Mouse (Mus musculus): Measurements from ENCODE around the gene Kcnc3. TPM values are rescaled to one million over a fixed set of nuclear protein-coding genes. Genes with fewer than 3 reads are reported as not detected.

The Kcnc3 gene
- polyA plus RNA-seq, 1 experiment, result 54.9 TPM

- no peak for TF ChIP-seq POLR2A (IDR thresholded peaks at IDR 0.05; ENCODE audit: extremely low read depth, insufficient read depth, low read length)
- no peak for TF ChIP-seq CTCF (IDR thresholded peaks at IDR 0.05; ENCODE audit: extremely low read depth, insufficient read depth, low read length)
- Histone ChIP-seq H3K27ac (ENCODE audit: insufficient read depth, low read length) (no peak overlapping the region), H3K4me3 (ENCODE audit: insufficient read depth, low read length) (no peak overlapping the region), H3K4me1 (ENCODE audit: control insufficient read depth, insufficient read depth, low read length) (peaks cover 4% of the 10 kb centered on the region; the same call in 1 of the 2 replicates)
Observed at GRCm38 (mm10) chr7:44584265-44584804, 6.1 kb upstream of the Kcnc3 start.

DNA sequence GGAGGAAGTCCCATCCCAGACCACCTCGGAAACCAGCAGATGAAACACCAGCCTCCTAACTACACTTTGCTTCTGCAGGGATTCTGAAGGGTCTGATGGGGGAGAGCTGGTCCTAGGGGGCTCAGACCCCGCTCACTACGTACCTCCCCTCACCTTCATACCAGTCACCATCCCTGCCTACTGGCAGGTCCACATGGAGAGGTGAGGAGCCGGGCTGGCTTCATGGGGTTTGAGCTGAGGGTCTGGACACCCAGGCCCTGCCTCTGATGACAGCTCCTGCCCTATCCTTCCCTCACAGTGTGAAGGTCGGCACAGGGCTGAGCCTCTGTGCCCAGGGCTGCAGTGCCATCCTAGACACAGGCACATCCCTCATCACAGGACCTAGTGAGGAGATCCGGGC, 5.5 kb upstream of the Kcnc3 start:
- Histone ChIP-seq H3K4me1 (ENCODE audit: control insufficient read depth, insufficient read depth, low read length) (peaks cover 4% of the 10 kb centered on the region; the same call in 1 of the 2 replicates), H3K27ac (ENCODE audit: insufficient read depth, low read length) (no peak overlapping the region), H3K4me3 (ENCODE audit: insufficient read depth, low read length) (no peak overlapping the region)
- TF ChIP-seq POLR2A (IDR thresholded peaks at IDR 0.05; ENCODE audit: extremely low read depth, insufficient read depth, low read length) (no peak), CTCF (IDR thresholded peaks at IDR 0.05; ENCODE audit: extremely low read depth, insufficient read depth, low read length) (no peak)

DNA sequence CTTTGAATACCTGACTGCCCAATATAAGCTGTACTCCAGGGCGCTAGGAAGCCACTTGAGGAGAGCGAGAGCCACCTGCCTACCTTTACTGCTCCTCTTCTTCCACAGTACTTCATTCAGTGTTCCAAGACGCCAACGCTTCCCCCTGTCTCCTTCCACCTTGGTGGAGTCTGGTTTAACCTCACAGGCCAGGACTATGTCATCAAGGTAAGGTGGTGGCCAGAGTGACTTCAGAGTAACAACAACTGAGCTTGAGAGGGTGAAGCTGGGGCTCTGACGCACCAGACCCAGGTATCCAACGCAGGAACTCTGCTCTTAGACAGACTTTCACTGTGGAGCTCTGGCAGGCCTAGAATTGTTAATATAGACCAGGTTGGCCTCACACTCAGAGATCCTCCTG, 4.9 kb upstream of the Kcnc3 start:
- Histone ChIP-seq H3K4me1 (ENCODE audit: control insufficient read depth, insufficient read depth, low read length) (peaks cover 4% of the 10 kb centered on the region; the same call in 1 of the 2 replicates), H3K4me3 (ENCODE audit: insufficient read depth, low read length) (no peak overlapping the region), H3K27ac (ENCODE audit: insufficient read depth, low read length) (no peak overlapping the region)
- TF ChIP-seq CTCF (IDR thresholded peaks at IDR 0.05; ENCODE audit: extremely low read depth, insufficient read depth, low read length) (no peak), POLR2A (IDR thresholded peaks at IDR 0.05; ENCODE audit: extremely low read depth, insufficient read depth, low read length) (no peak)

- no peak overlapping the region for H3K27ac ChIP-seq (ENCODE audit: insufficient read depth, low read length)
- H3K4me3 ChIP-seq (ENCODE audit: insufficient read depth, low read length), result peak overlapping the region; percentile 43
- TF ChIP-seq POLR2A (IDR thresholded peaks at IDR 0.05; ENCODE audit: extremely low read depth, insufficient read depth, low read length) (no peak; the same call in 1 of the 2 replicates), CTCF (IDR thresholded peaks at IDR 0.05; ENCODE audit: extremely low read depth, insufficient read depth, low read length) (no peak)
- peaks cover 4% of the 10 kb centered on the region; the same call in 1 of the 2 replicates for H3K4me1 ChIP-seq (ENCODE audit: control insufficient read depth, insufficient read depth, low read length)
Observed at GRCm38 (mm10) chr7:44586518-44586917, 3.9 kb upstream of the Kcnc3 start.

DNA sequence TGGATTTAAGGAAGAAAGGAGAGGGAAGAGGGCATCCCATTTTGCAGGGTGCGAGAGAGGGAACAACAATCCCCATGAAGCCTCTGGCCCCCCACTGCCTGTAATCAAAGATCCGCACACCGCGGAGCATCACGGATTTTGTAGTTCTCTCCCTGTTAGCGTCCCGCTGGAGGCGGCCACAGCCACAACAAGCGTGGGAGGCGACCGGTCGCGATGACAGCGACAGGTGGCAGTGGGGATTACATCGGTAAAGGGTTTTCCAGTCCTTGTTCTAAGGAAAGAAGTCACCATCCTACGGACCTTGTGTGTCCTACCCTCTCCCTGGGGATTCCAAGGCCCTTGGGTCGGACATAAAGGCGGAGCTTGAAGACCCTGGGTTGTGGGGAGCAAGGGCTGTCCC, 3.5 kb upstream of the Kcnc3 start:
- H3K27ac ChIP-seq (ENCODE audit: insufficient read depth, low read length), result no peak overlapping the region
- H3K4me3 ChIP-seq (ENCODE audit: insufficient read depth, low read length), result peak overlapping the region; percentile 43
- TF ChIP-seq CTCF (IDR thresholded peaks at IDR 0.05; ENCODE audit: extremely low read depth, insufficient read depth, low read length), result no peak
- TF ChIP-seq POLR2A (IDR thresholded peaks at IDR 0.05; ENCODE audit: extremely low read depth, insufficient read depth, low read length), result no peak; the same call in 1 of the 2 replicates
- H3K4me1 ChIP-seq (ENCODE audit: control insufficient read depth, insufficient read depth, low read length), result peaks cover 4% of the 10 kb centered on the region; the same call in 1 of the 2 replicates

DNA sequence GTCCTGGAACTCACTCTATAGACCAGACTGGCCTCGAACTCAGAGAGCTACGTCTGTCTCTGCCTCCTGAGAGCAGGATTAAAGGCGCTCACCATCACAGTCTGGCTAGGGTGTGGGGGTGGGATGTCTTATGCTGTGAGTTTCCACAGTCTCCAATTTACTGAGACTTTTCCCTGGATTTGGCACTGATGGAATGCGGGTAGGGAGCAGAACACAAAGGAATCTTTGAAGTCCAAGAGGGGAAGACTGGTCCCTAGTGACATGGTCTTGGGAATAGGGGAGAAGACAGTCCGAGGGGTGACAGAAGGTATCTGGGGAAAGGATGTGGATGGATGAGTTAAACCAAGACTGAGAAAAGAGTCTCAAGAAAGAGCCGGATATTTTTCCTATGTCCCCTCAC, 2.8 kb upstream of the Kcnc3 start:
- no peak for TF ChIP-seq POLR2A (IDR thresholded peaks at IDR 0.05; ENCODE audit: extremely low read depth, insufficient read depth, low read length)
- no peak for TF ChIP-seq CTCF (IDR thresholded peaks at IDR 0.05; ENCODE audit: extremely low read depth, insufficient read depth, low read length)
- Histone ChIP-seq H3K27ac (ENCODE audit: insufficient read depth, low read length) (no peak overlapping the region), H3K4me3 (ENCODE audit: insufficient read depth, low read length) (peak overlapping the region; percentile 43), H3K4me1 (ENCODE audit: control insufficient read depth, insufficient read depth, low read length) (peaks cover 4% of the 10 kb centered on the region; the same call in 1 of the 2 replicates)

- TF ChIP-seq POLR2A (IDR thresholded peaks at IDR 0.05; ENCODE audit: extremely low read depth, insufficient read depth, low read length) (no peak), CTCF (IDR thresholded peaks at IDR 0.05; ENCODE audit: extremely low read depth, insufficient read depth, low read length) (no peak)
- H3K27ac ChIP-seq (ENCODE audit: insufficient read depth, low read length), result no peak overlapping the region
- H3K4me1 ChIP-seq (ENCODE audit: control insufficient read depth, insufficient read depth, low read length), result peaks cover 4% of the 10 kb centered on the region; the same call in 1 of the 2 replicates
- H3K4me3 ChIP-seq (ENCODE audit: insufficient read depth, low read length), result peak overlapping the region; percentile 43
Observed at GRCm38 (mm10) chr7:44588338-44588737, 2.1 kb upstream of the Kcnc3 start.

DNA sequence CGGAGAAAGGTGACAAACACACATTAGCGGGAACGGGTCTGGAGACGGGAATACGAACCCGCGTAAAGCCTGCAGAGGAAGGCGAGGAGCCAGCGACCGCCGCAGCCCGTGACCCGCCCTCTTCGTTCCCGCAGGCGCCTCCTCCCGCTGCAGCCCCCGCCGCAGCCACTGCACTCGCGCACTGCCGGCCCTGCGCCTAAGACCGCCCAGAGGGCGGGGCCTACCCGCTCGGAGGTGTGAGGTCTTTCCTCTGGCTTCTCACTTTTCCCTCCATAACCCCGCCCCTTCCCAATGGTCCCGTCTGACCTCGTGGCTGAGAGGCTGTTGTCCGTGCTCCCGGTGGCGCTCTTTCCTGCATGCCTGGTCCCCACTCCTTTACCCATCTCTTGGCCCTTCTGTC, 1.3 kb upstream of the Kcnc3 start:
- TF ChIP-seq POLR2A (IDR thresholded peaks at IDR 0.05; ENCODE audit: extremely low read depth, insufficient read depth, low read length) (no peak; the same call in 1 of the 2 replicates), CTCF (IDR thresholded peaks at IDR 0.05; ENCODE audit: extremely low read depth, insufficient read depth, low read length) (no peak)
- H3K4me1 ChIP-seq (ENCODE audit: control insufficient read depth, insufficient read depth, low read length), result peaks cover 4% of the 10 kb centered on the region; the same call in 1 of the 2 replicates
- H3K4me3 ChIP-seq (ENCODE audit: insufficient read depth, low read length), result peak overlapping the region; percentile 43
- H3K27ac ChIP-seq (ENCODE audit: insufficient read depth, low read length), result no peak overlapping the region

DNA sequence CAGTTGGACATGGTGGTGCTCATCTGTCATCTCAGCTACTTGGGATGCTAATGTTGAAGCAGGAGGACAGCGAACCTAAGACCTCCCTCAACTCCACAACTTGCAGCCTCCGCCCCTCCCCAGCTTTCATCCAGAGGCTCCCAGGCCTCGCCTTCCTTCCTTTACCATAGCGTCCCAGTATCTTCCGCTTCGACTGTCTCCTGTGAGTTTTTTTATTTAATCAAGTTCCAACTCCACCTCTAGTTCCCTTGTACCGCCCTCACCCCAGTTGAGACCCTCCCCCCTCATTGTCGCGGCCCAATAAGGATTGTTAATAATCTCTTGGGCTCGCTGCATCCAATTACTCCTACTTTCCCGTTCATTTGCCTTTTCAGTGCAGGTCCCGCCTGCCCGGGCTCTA, 518 bp upstream of the Kcnc3 start:
- no peak overlapping the region for H3K27ac ChIP-seq (ENCODE audit: insufficient read depth, low read length)
- peaks cover 5% of the 10 kb centered on the region; the same call in 1 of the 2 replicates for H3K4me1 ChIP-seq (ENCODE audit: control insufficient read depth, insufficient read depth, low read length)

More for the DNA sequence above, 518 bp upstream of the Kcnc3 start:
- TF ChIP-seq POLR2A (IDR thresholded peaks at IDR 0.05; ENCODE audit: extremely low read depth, insufficient read depth, low read length) (no peak), CTCF (IDR thresholded peaks at IDR 0.05; ENCODE audit: extremely low read depth, insufficient read depth, low read length) (no peak)
- peak overlapping the region; percentile 43 for H3K4me3 ChIP-seq (ENCODE audit: insufficient read depth, low read length)
